Mouse (Mus musculus): ENCODE results near the gene Magohb. TPM values are rescaled to one million over a fixed set of nuclear protein-coding genes. Genes with fewer than 3 reads are reported as not detected.

Magohb gene
- polyA plus RNA-seq (2017; shearing (Covaris generic)) = 10 to 100 TPM; 17.0 to 21.6 TPM

DNA sequence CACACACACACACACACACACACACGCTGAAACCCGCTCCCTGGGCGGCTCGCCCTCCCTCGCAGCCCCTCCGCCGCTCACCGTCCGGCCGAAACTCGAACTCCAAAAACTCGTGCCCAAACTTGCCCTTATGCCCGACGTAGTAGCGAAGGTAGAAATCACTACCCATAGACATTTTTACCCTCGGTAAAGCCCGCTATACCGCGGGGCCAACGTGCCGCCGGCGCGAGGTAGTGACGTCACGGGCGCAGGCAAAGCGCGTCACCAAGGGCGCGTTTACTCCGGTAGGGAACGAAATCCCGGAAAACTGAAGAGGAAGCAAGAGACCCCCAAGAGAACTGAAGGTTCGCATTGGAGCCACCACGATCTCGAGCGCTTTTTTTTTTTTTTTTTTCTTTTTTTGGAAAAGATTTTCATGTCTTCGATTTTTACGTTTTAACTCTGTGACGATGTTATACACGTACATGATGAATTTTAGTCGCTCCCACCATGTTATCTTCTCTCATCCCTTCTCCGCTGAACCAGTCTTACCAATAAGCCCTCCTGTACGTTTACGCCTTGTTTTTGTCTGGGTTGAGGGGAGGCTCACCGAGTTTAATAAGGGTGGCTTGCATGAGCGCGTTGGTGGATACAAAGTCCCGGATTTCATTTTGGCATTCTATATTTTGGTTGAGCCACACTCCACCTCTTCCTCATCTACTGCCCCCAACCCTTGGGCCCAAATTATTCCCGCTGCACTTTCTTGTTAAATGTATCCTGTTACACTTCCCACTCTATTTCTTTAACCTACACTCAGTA lies at the start of gene Magohb:
TSS of gene Magohb (minus strand) at position 254 of the 798 bp plus-strand sequence.

DNA sequence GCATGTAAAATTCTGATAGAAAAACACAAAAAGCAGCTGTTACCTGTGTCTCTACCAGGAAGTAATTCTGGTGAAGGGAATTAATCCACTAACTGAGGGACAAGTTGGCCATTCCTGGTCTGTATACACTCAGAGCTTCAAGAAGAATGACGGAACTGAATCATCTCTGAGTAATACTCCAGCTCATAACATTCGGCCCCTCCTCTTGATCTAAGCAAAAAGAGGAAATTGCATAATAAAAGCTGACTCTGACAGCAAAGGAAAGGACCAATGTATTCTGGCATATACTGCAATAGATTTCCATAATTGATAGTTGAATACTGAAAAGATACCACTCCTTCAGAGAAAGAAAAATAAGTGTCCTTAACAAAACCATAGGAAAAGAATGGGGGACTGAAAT lies 45.8 kb downstream of the Magohb start, which contains the start of gene Klra2:
TSS of gene Klra2 (minus strand) at position 157 of the 400 bp plus-strand sequence.

Other genes with a start within 250 kb of the Magohb start
- gene Klra2, start 45.9 kb downstream of the Magohb start, polyA plus RNA-seq (2017; shearing (Covaris generic)) = not detected
- 1 to 10 TPM in 1 of 2 experiments, not detected in 1; 2.2 TPM for gene Styk1, start 60.4 kb upstream of the Magohb start, polyA plus RNA-seq (2017; shearing (Covaris generic))
- gene Ybx3, start 95.2 kb upstream of the Magohb start, polyA plus RNA-seq (2017; shearing (Covaris generic)) = 100 to 1,000 TPM in 1 of 2 experiments, 10 to 100 TPM in 1; 83.4 to 149 TPM
- 1 to 10 TPM in 1 of 2 experiments, under 1 TPM in 1; 0.80 to 2.4 TPM for gene 5430401F13Rik, start 193.2 kb upstream of the Magohb start, polyA plus RNA-seq (2017; shearing (Covaris generic))
- gene Gm6619, start 193.2 kb upstream of the Magohb start, polyA plus RNA-seq (2017; shearing (Covaris generic)) = 1 to 10 TPM in 1 of 2 experiments, under 1 TPM in 1; 0.47 to 1.2 TPM